Mouse (Mus musculus): Measurements from ENCODE around the gene Atp13a3.

GRCm38 (mm10) chr16:30266561-30266960, 139.2 kb downstream of the Atp13a3 start:
- no peak for TF ChIP-seq CTCF (conservative IDR thresholded peaks at IDR 0.05; ENCODE audit: insufficient read depth, insufficient read length, low read depth, low read length)
- no peak for TF ChIP-seq POLR2A (IDR thresholded peaks at IDR 0.05; ENCODE audit: low read depth, low read length)

All from kidney, adult 2 months (tissue).